Mouse (Mus musculus) adrenal gland, adult 2 months (tissue): ENCODE data around the gene Ubtd2. TPM values are rescaled to one million over a fixed set of nuclear protein-coding genes. Genes with fewer than 3 reads are reported as not detected.

ENCODE experiments used
- DNase-seq: peaks from one replicate; pipeline ENCODE4 v3.0.0; 2021
- long read RNA-seq: library from polyadenylated mRNA; stranded (forward); transcript quantifications from one replicate; pipeline ENCODE4 v2.0.0, GENCODE M21; 2021
- polyA plus RNA-seq: library from polyadenylated mRNA; depleted of rRNA; stranded (reverse); fragments of >200 nt; gene quantifications from 2 replicates; pipeline ENCODE4 v1.2.3, GENCODE M21; 2012; rRNA removed
- total RNA-seq, 2 experiments: library from RNA; stranded (reverse); gene quantifications; 2 replicates each; pipeline ENCODE4 v1.2.3; 2021

The Ubtd2 gene
- total RNA-seq (10 to 100 TPM; 12.2 to 14.4 TPM), polyA plus RNA-seq (4.7 and 4.9 TPM in 2 replicates)
- long read RNA-seq, partial matches to known transcripts = 2 of 5 reads
- long read RNA-seq, other reads (novel, unspliced or antisense) = 0 of 5 reads

- peak; percentile 99 for DNase-seq
These were observed at the start of gene Ubtd2 for GRCm38 (mm10) chr11:32454800-32455506. Gene Ubtd2, plus strand, starts transcription at chr11:32455370.

GRCm38 (mm10) chr11:32407863-32408262 lies 47.3 kb upstream of the Ubtd2 start:
- DNase-seq = no peak

- DNase-seq = no peak
These were observed 46.1 kb upstream of the Ubtd2 start for GRCm38 (mm10) chr11:32409052-32409451.

- no peak for DNase-seq
These were observed 45.2 kb upstream of the Ubtd2 start for GRCm38 (mm10) chr11:32409823-32410562.

- DNase-seq = no peak
These were observed 35.2 kb upstream of the Ubtd2 start for GRCm38 (mm10) chr11:32420001-32420400.

GRCm38 (mm10) chr11:32423311-32423710 lies 31.9 kb upstream of the Ubtd2 start:
- DNase-seq = no peak

DNA sequence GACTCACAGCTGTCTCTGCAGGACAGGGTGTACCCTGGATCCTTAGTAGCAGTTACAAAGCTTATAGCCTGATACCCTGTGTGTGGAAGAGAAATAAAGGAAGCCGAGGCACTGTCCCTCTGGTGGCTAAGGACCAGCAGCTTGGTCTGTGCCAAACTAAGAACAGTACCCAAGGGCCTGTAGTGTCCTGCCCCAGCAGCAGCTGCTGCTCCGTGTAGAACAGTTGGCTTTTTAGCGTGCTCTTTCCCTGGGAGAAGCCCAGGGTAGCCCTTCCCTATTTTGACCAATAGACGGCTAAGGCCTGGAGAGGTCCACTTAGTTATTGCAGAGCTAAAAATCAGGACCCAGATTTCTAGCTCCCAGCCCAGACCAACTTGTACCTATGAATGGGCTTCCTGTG lies 30.6 kb upstream of the Ubtd2 start:
- DNase-seq = no peak

- no peak for DNase-seq
These were observed 30.0 kb upstream of the Ubtd2 start for GRCm38 (mm10) chr11:32425043-32425658.

DNA sequence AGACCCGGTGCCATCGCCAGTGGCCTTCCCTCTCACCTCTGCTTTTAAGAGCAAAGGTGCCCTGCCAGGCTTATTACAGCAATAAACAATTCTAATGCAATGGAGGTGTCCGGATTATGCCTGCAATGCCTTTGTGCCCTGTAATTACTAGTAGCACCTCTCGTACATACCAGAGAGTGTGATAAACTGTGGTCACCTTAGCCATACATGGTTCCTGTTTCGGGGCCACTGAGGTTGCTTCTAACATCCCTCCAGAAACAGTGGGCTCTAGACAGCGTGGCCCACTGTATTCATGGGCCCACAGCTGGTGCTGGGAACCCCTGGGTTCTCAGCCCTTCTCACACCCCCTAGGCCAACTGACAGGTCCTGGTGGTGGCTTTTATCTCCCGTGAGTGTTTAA lies 27.6 kb upstream of the Ubtd2 start:
- no peak for DNase-seq

- DNase-seq = peak; percentile 39
These were observed 19.6 kb upstream of the Ubtd2 start for GRCm38 (mm10) chr11:32435410-32436060.

GRCm38 (mm10) chr11:32442576-32442975 lies 12.6 kb upstream of the Ubtd2 start:
- DNase-seq = no peak

DNA sequence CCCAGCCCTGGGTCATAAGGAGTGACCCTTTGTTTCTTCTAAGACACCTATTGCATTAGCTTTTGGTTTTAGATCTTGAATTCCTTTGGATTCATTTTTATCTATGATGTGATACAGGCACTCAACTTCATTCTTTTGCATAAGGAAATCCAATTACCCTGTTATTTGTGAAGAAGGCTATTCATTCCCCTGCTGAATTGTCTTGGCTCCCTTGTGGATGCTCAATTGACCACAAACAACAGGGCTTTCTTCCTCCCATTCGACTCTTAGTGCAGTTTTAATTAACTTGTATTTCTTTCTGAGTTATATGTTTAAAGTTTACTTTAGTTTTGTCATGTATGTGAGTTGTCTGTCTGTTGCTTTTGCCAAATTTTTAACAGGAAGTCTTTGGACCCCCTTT lies 10.9 kb upstream of the Ubtd2 start:
- no peak for DNase-seq

- DNase-seq = no peak
These were observed 10.0 kb upstream of the Ubtd2 start for GRCm38 (mm10) chr11:32445135-32445534.

DNA sequence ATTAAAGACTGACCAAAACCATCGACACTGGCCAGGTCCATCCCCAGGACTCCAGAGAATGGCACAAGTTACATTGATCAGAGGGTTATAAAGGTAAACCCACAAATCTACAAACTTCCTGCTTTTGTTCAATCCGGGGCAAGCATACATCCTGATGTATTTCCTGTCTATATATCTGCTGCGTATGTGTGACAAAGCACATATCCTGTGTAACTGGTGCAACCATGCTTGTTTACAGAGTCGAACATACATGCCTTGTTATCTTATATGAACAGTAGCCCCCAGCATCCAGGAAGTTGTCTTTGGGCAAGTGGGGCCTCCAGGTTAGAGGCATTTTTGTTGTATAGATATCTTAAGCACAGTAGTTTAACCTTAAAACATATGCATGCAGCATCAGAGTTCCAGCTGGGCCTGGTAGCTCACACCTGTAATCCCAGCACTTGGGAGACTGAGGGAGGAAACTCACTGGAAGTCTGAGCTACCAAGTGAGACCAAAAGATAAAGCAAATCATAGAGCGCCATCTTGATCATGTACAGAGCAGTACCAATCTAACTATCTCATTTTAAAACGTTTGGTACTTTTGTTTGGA lies 9.4 kb upstream of the Ubtd2 start:
- DNase-seq = no peak

GRCm38 (mm10) chr11:32450216-32450615 lies 5.0 kb upstream of the Ubtd2 start:
- peak; percentile 46 for DNase-seq

DNA sequence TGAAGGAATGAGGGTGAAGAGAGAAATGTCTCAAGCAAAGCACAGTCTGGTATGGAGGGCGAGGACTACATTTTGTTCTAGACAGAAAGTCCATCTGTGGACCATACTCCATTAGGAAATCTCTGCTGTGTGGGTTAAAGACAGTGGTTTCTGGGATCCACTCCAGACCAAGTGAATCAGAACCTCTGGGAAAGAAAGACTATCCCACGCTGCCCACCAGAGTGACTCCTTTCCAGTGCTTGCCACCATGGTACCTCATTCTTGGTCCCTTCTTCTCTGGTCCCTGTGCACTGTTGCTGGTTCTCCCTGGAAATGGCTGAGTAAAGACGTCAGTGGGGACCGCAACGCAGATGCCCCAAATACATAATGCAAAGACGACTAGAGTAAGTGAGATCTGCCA lies 3.9 kb upstream of the Ubtd2 start:
- DNase-seq = no peak

- no peak for DNase-seq
These were observed 2.4 kb upstream of the Ubtd2 start for GRCm38 (mm10) chr11:32452745-32453144.

- DNase-seq = no peak
These were observed 1.7 kb upstream of the Ubtd2 start for GRCm38 (mm10) chr11:32453353-32453915.

DNA sequence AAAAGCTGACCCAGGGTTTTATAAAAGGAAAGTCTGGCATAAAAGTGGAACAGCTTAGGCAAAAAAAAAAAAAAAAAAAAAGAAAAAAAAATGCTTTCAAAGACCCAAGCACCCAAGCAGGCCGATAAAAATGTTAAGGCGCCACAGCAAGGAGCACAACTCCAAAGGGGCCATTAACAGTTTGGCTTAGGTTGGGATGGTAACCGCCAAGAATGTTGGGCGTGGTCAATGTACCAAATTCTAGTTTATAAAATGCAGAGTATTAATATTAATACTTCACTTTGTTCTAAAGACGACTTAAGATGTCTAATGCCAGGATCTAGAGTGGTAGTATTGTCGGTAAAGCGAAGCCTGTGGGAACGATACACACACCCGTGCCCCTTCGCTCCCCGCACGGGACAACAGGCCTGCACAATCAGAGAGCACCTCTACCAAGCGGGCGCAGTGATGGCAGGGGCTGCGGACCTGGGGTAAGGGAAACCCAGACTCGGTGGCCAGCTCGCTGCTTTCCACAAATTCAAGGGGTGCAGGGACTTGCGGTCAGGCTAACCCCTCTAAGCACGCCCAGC lies 855 bp upstream of the Ubtd2 start:
- DNase-seq = no peak

DNA sequence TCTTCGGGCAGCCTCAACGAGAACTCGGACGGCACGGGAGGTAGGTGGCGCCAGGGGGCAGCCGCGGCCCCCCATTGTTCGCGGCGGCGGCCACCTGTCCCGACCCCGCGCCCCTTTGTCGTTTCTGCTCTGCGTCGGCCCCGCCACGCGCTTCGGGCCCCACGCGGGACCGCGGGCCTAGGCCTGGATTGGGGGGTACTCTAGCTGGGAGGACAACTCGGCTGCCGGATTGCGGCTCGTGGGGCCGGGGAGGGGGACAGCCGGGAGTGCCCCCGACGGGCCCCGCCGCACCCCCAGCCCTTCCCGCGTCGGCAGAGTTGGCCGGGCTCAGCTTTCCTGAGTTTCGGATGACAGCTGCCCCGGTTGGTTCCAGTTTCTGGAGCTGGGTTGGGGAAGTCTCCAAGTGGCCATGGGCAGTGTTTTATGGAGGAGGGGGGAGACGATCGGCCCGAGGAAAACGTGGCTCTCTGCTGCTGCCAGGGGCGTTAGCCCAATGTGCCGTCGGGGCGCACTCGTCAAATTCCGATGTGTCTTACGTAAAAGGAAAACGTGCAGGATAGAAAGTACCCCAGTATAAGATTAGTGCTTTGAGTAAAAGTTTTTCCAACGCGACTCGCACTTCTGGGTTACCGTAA lies 454 bp downstream of the Ubtd2 start:
- DNase-seq = no peak

DNA sequence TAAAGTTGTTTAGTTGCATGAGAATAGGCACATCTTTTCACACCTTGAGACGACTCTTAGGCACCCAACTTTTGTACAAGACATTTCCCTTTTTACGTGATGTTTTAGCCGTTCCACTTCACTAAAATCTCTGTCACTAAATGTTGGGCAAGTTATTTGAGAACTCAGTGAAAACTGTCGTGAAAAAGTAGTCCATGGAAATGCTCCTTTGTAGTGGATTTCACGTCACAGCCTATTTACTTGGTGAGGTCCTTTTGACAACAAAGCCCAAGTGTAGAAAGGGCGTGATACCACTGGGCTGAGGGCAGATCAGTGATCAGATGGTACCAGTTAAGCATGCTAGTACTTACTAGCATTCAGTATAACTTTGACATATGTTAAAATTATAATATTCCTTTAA lies 1.2 kb downstream of the Ubtd2 start:
- DNase-seq = peak; percentile 5
